Mouse (Mus musculus) embryonic facial prominence, embryonic 14.5 days (tissue): ENCODE data around the gene Brsk1. TPM values are rescaled to one million over a fixed set of nuclear protein-coding genes. Genes with fewer than 3 reads are reported as not detected.

Source experiments
- ATAC-seq: fragments of 200-750 bp; cut with Nextera tagmentation; 2 replicates; pipeline ENCODE4 v1.8.0; 2017; ENCODE audit warnings: low read depth, moderate number of reproducible peaks, moderate TSS enrichment
- DNase-seq: peaks from one replicate; pipeline ENCODE4 v3.0.0-alpha.2; 2015; ENCODE audit warnings: low spot score
- H3K27ac ChIP-seq: fragments of 300-500 bp; sonication (generic); replicated peaks from 2 replicates; pipeline ENCODE4 v1.5.1; 2014; ENCODE audit warnings: low read depth, mild to moderate bottlenecking, low read length, moderate library complexity
- H3K27me3 ChIP-seq: fragments of 300-500 bp; sonication (generic); replicated peaks from 2 replicates; pipeline ENCODE4 v1.6.1; 2014; ENCODE audit warnings: low read length; ENCODE audit not compliant: control insufficient read depth, insufficient read depth
- H3K36me3 ChIP-seq: fragments of 300-500 bp; sonication (generic); 2 replicates; pipeline ENCODE4 v1.6.1; 2014; ENCODE audit warnings: low read length, mixed read lengths; ENCODE audit not compliant: control insufficient read depth, insufficient read depth
- H3K4me1 ChIP-seq: fragments of 300-500 bp; sonication (generic); 2 replicates; pipeline ENCODE4 v1.6.1; 2014; ENCODE audit warnings: antibody characterized with exemption, low read length; ENCODE audit not compliant: control insufficient read depth, insufficient read depth
- H3K4me2 ChIP-seq: fragments of 300-500 bp; sonication (generic); 2 replicates; pipeline ENCODE4 v1.6.1; 2014; ENCODE audit warnings: low read depth, mild to moderate bottlenecking, low read length, moderate library complexity, mixed read lengths
- H3K4me3 ChIP-seq: fragments of 300-500 bp; sonication (generic); 2 replicates; pipeline ENCODE4 v1.5.1; 2014; ENCODE audit warnings: low read depth, mild to moderate bottlenecking, low read length
- H3K9ac ChIP-seq: fragments of 300-500 bp; sonication (generic); 2 replicates; pipeline ENCODE4 v1.6.1; 2014; ENCODE audit warnings: low read depth, mild to moderate bottlenecking, low read length, moderate library complexity, mixed read lengths
- H3K9me3 ChIP-seq: fragments of 300-500 bp; sonication (generic); 2 replicates; pipeline ENCODE4 v1.6.1; 2016; ENCODE audit warnings: low read length; ENCODE audit not compliant: control insufficient read depth
- WGBS: fragments of 180-500 bp; shearing (Covaris S2); extraction: QIAGEN DNeasy Blood & Tissue Kit; methylation state at CpG from one replicate; pipeline ENCODE4 v1.1.7; 2014; 5-methylcytosine and 5-hydroxymethylcytosine counted together
- polyA plus RNA-seq: library from polyadenylated mRNA; unstranded; fragments of >200 nt; fragmentation: Nextera tagmentation; extraction: Ambion mirVana; gene quantifications from 2 replicates; pipeline ENCODE4 v1.2.1, GENCODE M21; 2014

The Brsk1 gene
- polyA plus RNA-seq, 1 experiment from 2014 or later: 1.6 TPM

DNA sequence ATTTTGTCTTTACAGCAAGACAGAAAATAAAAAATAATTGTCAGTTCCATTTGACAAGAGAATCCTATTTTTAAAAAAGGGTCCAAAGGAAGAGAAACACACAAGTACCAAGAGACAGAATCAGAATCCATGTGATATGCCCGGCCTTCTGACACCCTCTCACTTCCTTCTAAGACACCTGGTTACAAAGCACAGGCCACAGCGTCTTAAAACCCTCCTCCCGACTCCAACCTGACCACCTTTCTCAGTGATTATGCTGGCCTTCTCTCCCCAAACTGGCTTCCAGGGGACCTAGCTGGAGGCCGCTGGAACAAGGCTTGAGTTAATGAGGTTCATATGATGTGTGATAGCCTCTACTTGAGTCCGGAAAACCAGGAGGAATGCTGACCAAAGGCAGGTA, 37.1 kb upstream of the Brsk1 start:
- Histone ChIP-seq H3K27me3 (no peaks in the 10 kb centered on the region), H3K36me3 (peaks cover 3% of the 10 kb centered on the region; the same call in 1 of the 2 replicates), H3K4me3 (no peak overlapping the region), H3K9ac (no peak overlapping the region), H3K9me3 (no peaks in the 10 kb centered on the region), H3K4me1 (peaks cover 21% of the 10 kb centered on the region), H3K4me2 (no peak overlapping the region), H3K27ac (no peak overlapping the region)
- ATAC-seq (no peak), DNase-seq (no peak)
- 66% methylated on average over 5 of the region's 5 CpGs for WGBS

DNA sequence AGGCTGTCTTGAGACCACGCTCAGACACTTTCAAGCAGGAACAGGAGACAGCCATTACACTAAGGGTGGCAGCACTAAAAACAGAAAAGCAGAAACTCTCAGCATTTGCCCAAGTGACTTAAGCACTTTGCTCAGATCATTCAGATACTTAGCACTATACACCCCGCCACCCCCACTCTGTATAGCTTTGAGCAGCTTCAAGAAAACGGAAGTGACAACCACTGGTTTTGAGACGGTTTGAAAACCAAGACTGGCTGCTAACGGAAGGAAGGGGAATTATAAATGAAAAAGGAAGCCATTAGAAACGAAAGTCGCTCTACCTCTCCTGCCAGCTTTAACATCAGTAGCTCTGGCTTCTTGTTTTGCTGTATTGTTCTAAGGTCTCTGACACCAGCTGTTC, 36.6 kb upstream of the Brsk1 start:
- no peak overlapping the region for H3K9ac ChIP-seq
- ATAC-seq (no peak), DNase-seq (no peak)
- no peak overlapping the region for H3K4me2 ChIP-seq
- peaks cover 21% of the 10 kb centered on the region for H3K4me1 ChIP-seq
- 88% methylated on average over 7 of the region's 7 CpGs for WGBS
- H3K9me3 ChIP-seq: no peaks in the 10 kb centered on the region
- no peak overlapping the region for H3K27ac ChIP-seq
- H3K4me3 ChIP-seq: no peak overlapping the region
- H3K36me3 ChIP-seq: peaks cover 3% of the 10 kb centered on the region; the same call in 1 of the 2 replicates
- H3K27me3 ChIP-seq: no peaks in the 10 kb centered on the region

DNA sequence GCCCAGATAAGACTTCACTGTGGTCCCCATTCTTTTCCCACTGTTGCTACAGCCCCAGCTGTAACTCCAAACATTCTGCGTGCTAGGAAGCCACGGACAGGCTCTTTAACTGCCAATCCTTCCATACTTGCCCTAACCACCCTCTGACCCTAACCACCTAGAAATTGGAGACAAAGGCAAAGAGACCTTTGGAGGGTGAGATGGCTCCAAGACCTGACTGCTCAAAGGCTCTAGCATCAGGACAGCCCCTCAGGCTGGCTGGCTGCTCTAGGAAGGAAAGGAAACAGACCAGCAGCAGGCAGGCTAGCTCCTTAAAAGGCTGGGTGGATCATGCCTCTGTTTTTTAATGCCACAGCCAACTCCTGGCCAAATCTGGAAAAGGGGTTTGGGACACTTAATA, 36.2 kb upstream of the Brsk1 start:
- Histone ChIP-seq H3K27me3 (no peaks in the 10 kb centered on the region), H3K4me1 (peaks cover 21% of the 10 kb centered on the region), H3K9me3 (no peaks in the 10 kb centered on the region), H3K4me2 (no peak overlapping the region), H3K36me3 (peaks cover 3% of the 10 kb centered on the region; the same call in 1 of the 2 replicates), H3K27ac (no peak overlapping the region), H3K4me3 (no peak overlapping the region), H3K9ac (peak overlapping the region; percentile 8; the same call in 1 of the 2 replicates)
- WGBS: 84% methylated on average over 2 of the region's 2 CpGs
- no peak for ATAC-seq
- DNase-seq: no peak

DNA sequence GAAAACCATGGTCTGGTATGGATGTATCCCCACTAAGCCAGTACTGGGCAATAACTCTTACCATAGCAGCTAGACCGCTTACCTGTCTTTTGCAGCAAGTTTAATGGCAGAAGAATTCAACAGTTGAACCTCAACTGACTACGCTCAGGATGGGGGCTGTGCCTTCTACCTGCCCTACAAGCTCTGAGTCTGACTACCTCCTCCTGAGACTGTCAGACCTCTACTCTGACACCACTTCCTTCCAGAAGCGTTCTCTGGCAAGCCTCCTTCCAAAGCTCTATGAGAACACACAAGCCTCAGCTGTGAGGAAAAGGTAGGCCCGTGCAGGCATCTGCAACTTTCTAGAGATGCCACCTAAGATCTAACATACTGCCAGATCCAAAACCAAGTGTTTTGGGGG, 35.0 kb upstream of the Brsk1 start:
- H3K4me3 ChIP-seq: no peak overlapping the region
- H3K4me1 ChIP-seq: peaks cover 21% of the 10 kb centered on the region
- DNase-seq (no peak), ATAC-seq (no peak)
- H3K36me3 ChIP-seq: peaks cover 3% of the 10 kb centered on the region; the same call in 1 of the 2 replicates
- no peak overlapping the region for H3K4me2 ChIP-seq
- 88% methylated on average over 4 of the region's 4 CpGs for WGBS
- no peak overlapping the region for H3K27ac ChIP-seq
- no peaks in the 10 kb centered on the region for H3K27me3 ChIP-seq
- H3K9me3 ChIP-seq: no peaks in the 10 kb centered on the region
- no peak overlapping the region for H3K9ac ChIP-seq

DNA sequence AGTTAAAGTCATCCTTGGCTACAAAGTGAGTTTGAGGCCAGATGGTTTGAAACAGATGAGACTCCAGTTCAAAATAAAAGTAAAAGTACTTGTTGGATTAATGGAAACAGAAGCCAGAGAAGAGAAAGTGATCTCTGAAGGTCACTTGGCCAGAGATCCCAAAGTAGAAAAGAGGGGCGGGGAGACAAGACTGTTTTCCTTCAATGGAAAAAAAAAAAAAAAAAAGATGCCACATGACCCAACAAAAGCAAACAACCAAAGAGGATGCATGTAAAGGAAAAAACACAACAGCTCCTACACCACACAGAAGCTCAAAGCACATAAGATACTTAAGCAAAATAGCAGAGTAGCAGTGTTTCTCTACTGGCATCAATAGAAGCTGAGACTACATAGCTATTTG, 34.5 kb upstream of the Brsk1 start:
- no peak for DNase-seq
- Histone ChIP-seq H3K4me1 (peaks cover 21% of the 10 kb centered on the region), H3K9me3 (no peaks in the 10 kb centered on the region), H3K27me3 (no peaks in the 10 kb centered on the region), H3K4me3 (no peak overlapping the region), H3K4me2 (peak overlapping the region; percentile 81; the same call in 1 of the 2 replicates), H3K36me3 (peaks cover 3% of the 10 kb centered on the region; the same call in 1 of the 2 replicates), H3K9ac (no peak overlapping the region), H3K27ac (no peak overlapping the region)
- 93% methylated on average over 1 of the region's 1 CpGs for WGBS
- ATAC-seq: no peak

DNA sequence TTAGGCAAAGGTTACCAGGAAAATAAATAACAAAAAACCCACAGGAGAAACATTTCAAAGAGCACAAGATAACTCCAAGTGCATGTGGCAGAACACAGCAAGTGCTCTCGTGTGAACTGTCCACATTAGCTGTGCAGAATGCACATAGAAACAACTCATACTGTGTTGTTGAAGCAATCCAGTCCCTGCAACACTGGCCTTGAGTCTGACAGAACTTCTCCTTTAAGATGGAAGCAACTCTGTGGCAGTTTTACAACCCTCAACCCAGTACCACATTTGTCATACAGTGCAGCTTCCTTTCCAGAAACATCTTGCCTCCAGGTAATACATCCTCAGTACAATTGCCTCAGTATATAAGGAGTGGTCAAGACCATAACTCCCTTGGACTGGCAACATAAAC, 33.6 kb upstream of the Brsk1 start:
- H3K27me3 ChIP-seq: no peaks in the 10 kb centered on the region
- DNase-seq: no peak
- H3K36me3 ChIP-seq: no peaks in the 10 kb centered on the region
- H3K9ac ChIP-seq: peak overlapping the region; percentile 42; the same call in 1 of the 2 replicates
- no peaks in the 10 kb centered on the region for H3K9me3 ChIP-seq
- H3K4me2 ChIP-seq: peak overlapping the region; percentile 81
- H3K4me3 ChIP-seq: no peak overlapping the region
- H3K4me1 ChIP-seq: peaks cover 21% of the 10 kb centered on the region
- H3K27ac ChIP-seq: no peak overlapping the region
- WGBS: 60% methylated on average over 1 of the region's 1 CpGs
- no peak for ATAC-seq

DNA sequence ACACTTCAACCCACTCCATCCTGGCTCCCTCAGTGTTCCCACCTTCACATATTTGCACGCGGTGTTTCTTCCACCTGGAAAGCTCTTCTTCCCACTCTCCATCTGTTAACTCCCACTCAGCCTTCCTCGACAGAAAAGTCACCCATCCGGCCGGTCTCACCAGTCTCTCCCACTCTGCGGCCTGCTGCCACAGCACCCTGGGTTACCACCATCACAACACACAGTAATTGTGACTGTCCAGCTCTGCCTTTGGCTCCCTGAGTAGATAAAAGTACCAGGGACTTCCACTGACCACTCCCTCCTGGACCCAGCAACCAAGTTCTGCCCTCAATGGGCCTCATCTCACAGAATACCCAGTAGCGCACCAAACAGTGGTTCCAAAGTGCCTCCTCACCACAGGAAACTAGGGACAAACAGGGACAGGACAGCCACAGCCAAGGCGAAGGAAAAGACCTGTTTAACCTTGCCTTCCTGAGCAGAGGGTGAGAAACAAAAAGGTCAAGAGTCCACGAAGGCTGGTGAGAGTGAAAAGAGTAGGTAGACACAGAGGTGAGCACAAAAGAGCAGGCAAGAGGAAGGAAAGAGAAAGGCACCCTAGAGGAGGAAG, 32.8 kb upstream of the Brsk1 start:
- ATAC-seq (no peak), DNase-seq (no peak)
- H3K4me3 ChIP-seq: peak overlapping the region; percentile 81
- H3K4me1 ChIP-seq: peaks cover 21% of the 10 kb centered on the region
- H3K36me3 ChIP-seq: peaks cover 5% of the 10 kb centered on the region; the same call in 1 of the 2 replicates
- 49% methylated on average over 9 of the region's 9 CpGs for WGBS
- no peaks in the 10 kb centered on the region for H3K9me3 ChIP-seq
- no peaks in the 10 kb centered on the region for H3K27me3 ChIP-seq
- H3K4me2 ChIP-seq: peak overlapping the region; percentile 81
- peak overlapping the region; percentile 92 for H3K9ac ChIP-seq
- peak overlapping the region; percentile 98; the same call in 1 of the 2 replicates for H3K27ac ChIP-seq

DNA sequence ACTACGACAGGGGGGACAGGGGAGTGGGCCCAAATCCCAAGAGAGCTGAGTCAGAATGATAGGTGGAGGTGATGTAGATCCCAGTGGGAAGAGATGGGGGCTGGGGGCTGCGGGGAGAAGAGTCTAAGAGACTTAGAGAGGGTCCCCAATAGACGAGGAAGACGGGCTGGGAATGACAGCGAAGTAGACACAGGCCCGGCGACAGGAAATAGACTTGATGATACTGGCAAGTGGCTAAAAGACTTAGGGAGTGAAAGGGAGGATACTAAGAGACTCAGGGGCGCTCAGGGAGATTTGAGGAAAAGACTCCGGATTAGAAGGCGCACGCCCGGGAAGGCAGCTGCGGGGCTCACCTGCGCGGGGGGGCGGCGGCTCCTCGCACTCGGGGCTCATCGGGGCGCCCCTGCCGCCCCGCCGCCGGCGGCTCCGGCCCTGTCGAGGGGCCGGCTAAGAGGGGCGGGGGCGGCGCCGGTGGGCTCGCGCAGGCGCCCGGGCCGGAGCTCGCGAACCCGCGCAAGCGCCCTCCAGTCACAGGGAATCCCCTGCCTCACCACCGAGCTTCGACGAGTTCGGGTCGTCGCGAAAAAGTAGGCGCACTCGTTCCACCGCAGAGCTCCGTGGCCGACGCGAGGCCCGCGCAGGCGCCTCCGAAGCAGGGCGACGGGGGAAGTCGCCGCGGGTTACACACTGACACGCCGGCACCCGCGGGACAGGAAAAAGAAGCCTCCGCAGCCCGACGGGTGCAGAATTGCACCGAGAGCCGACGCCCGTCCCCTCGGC, 32.1 kb upstream of the Brsk1 start:
- Histone ChIP-seq H3K36me3 (peaks cover 8% of the 10 kb centered on the region; the same call in 1 of the 2 replicates), H3K9ac (peak overlapping the region; percentile 92), H3K4me3 (peak overlapping the region; percentile 81), H3K27ac (peak overlapping the region; percentile 98), H3K9me3 (no peaks in the 10 kb centered on the region), H3K27me3 (no peaks in the 10 kb centered on the region), H3K4me2 (peak overlapping the region; percentile 81), H3K4me1 (peaks cover 21% of the 10 kb centered on the region)
- under 1% methylated on average over 14 of the region's 78 CpGs for WGBS
- DNase-seq (peak; percentile 54), ATAC-seq (peak; percentile 71)
